Mouse (Mus musculus) stomach, postnatal 0 days (tissue): ENCODE results near the gene Hist1h2bq. TPM values are rescaled to one million over a fixed set of nuclear protein-coding genes. Genes with fewer than 3 reads are reported as not detected.
"Not testable (repeated sequence)": the region's sequence is repeated elsewhere in the genome, so short reads cannot be mapped to it uniquely, and the experiment has no call there.

Experiments used
- ATAC-seq: fragments of 200-750 bp; cut with Nextera tagmentation; 2 replicates; pipeline ENCODE4 v1.8.0; 2017; ENCODE audit not compliant: low FRiP score, low TSS enrichment
- DNase-seq: peaks from one replicate; pipeline ENCODE4 v3.0.0-alpha.2; 2016; ENCODE audit warnings: low spot score
- H3K27ac ChIP-seq: fragments of 300-500 bp; sonication (generic); replicated peaks from 2 replicates; pipeline ENCODE4 v1.5.1; 2014; ENCODE audit warnings: mild to moderate bottlenecking, control low read depth
- H3K27me3 ChIP-seq: fragments of 300-500 bp; sonication (generic); 2 replicates; pipeline ENCODE4 v1.6.1; 2014; ENCODE audit warnings: low read length; ENCODE audit not compliant: control insufficient read depth, insufficient read depth
- H3K36me3 ChIP-seq: fragments of 300-500 bp; sonication (generic); 2 replicates; pipeline ENCODE4 v1.6.1; 2014; ENCODE audit warnings: low read length, mixed read lengths; ENCODE audit not compliant: control insufficient read depth, insufficient read depth
- H3K4me1 ChIP-seq: fragments of 300-500 bp; sonication (generic); replicated peaks from 2 replicates; pipeline ENCODE4 v1.6.1; 2014; ENCODE audit warnings: antibody characterized with exemption; ENCODE audit not compliant: control insufficient read depth, insufficient read depth
- H3K4me2 ChIP-seq: fragments of 300-500 bp; sonication (generic); replicated peaks from 2 replicates; pipeline ENCODE4 v1.6.1; 2014; ENCODE audit warnings: low read depth, mild to moderate bottlenecking, control low read depth, moderate library complexity
- H3K4me3 ChIP-seq: fragments of 300-500 bp; sonication (generic); 2 replicates; pipeline ENCODE4 v1.5.1; 2014; ENCODE audit warnings: low read depth, low read length, control low read depth
- H3K9ac ChIP-seq: fragments of 300-500 bp; sonication (generic); 2 replicates; pipeline ENCODE4 v1.6.1; 2014; ENCODE audit warnings: mild to moderate bottlenecking, low read length, control low read depth, mixed read lengths
- H3K9me3 ChIP-seq: fragments of 300-500 bp; sonication (generic); 2 replicates; pipeline ENCODE4 v1.6.1; 2016; ENCODE audit warnings: low read length; ENCODE audit not compliant: control insufficient read depth
- CTCF ChIP-seq: IDR thresholded peaks from 2 replicates; pipeline ENCODE4 v1.5.1; 2016; ENCODE audit warnings: antibody characterized with exemption, low read depth, mild to moderate bottlenecking, moderate library complexity
- EP300 ChIP-seq: optimal IDR thresholded peaks from 2 replicates; pipeline ENCODE3; 2016; ENCODE audit warnings: antibody characterized with exemption
- WGBS: fragments of 180-500 bp; shearing (Covaris S2); extraction: QIAGEN DNeasy Blood & Tissue Kit; methylation state at CpG from one replicate; pipeline ENCODE4 v1.1.7; 2014; 5-methylcytosine and 5-hydroxymethylcytosine counted together
- polyA plus RNA-seq: library from polyadenylated mRNA; unstranded; fragments of >200 nt; fragmentation: Nextera tagmentation; extraction: Ambion mirVana; gene quantifications from 2 replicates; pipeline ENCODE4 v1.2.1, GENCODE M21; 2015

Gene Hist1h2bq
- polyA plus RNA-seq, 1 experiment from 2014 or later: 9.9 TPM

DNA sequence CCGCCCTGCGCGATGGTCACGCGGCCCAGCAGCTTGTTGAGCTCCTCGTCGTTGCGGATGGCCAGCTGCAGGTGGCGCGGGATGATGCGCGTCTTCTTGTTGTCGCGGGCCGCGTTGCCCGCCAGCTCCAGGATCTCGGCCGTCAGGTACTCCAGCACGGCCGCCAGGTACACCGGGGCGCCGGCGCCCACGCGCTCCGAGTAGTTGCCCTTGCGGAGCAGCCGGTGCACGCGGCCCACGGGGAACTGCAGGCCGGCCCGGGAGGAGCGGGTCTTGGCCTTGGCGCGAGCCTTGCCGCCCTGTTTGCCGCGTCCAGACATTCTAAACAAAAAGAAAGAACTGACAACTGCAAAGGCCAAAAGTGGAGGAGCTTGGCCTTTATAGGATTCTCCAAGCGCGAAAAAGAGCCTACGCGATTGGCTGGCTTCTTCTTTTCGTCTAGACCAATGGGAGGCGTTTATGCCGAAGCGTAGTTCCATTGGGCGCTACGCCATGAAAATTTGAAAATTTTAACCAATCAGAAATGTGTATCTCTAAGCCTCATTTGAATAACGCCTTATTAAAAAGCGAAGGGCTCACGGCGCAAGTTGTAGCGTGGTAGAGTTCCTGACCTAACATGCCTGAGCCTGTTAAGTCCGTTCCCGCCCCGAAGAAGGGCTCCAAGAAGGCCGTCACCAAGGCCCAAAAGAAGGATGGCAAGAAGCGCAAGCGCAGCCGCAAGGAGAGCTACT is 22.9 kb downstream of the Hist1h2bq start, which contains the start of the genes Hist1h2an and Hist1h2bp:
Hist1h2an (minus strand) TSS at position 320 of the 731 bp plus-strand sequence.
Hist1h2bp (plus strand) TSS at position 563 of the 731 bp plus-strand sequence.
- WGBS: under 1% methylated on average over 35 of the region's 63 CpGs
- H3K4me2 ChIP-seq: peak within 1 kb of the TSS; percentile 50
- not testable (repeated sequence) for H3K9me3 ChIP-seq, H3K4me1 ChIP-seq, H3K36me3 ChIP-seq, H3K27me3 ChIP-seq
- DNase-seq (peak; percentile 85), ATAC-seq (peak; percentile 93)
- peak; percentile 40 for TF ChIP-seq EP300
- H3K4me3 ChIP-seq: peak within 1 kb of the TSS; percentile 28
- H3K27ac ChIP-seq: peak within 1 kb of the TSS; percentile 79
- H3K9ac ChIP-seq: peak within 1 kb of the TSS; percentile 38; the same call in 1 of the 2 replicates

DNA sequence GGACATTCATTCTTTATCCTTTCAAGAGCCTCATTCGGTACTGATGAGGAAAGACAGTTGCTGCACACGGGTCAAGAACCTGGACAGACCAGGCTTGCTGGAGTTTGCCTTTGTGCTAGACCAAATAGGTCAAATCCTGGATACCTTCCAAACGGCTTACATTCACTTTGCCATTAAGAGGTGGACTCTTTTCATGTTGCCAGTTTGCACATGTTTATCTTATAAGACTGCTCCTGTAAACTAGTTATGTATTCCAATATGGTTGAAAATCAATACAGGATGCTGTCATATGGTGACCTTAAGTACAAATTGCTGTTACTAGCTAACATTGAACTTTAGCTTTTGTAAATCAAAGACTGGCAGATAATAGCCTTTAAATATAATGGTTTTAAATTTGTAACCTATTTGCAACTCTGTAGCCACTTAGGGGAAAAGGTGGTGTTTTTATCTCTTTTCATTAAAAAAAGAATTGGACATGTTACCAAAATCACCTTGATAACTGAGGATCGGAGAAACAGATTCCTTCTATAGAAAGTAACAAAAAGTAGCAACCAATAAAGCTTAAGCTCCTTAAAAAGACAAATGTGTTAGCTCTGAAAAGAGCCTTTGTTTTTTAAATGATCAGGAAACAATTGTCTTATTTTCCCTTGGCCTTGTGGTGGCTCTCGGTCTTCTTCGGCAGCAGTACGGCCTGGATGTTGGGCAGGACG is 23.7 kb downstream of the Hist1h2bq start:
- Histone ChIP-seq H3K4me3 (peak overlapping the region; percentile 28), H3K9me3 (no peaks in the 10 kb centered on the region), H3K36me3 (no peaks in the 10 kb centered on the region), H3K9ac (peak overlapping the region; percentile 38; the same call in 1 of the 2 replicates), H3K27ac (peak overlapping the region; percentile 70), H3K27me3 (no peaks in the 10 kb centered on the region), H3K4me2 (peak overlapping the region; percentile 49), H3K4me1 (no peaks in the 10 kb centered on the region)
- TF ChIP-seq CTCF (no peak), EP300 (no peak)
- 5% methylated on average over 8 of the region's 8 CpGs for WGBS
- no peak for ATAC-seq
- DNase-seq: no peak

DNA sequence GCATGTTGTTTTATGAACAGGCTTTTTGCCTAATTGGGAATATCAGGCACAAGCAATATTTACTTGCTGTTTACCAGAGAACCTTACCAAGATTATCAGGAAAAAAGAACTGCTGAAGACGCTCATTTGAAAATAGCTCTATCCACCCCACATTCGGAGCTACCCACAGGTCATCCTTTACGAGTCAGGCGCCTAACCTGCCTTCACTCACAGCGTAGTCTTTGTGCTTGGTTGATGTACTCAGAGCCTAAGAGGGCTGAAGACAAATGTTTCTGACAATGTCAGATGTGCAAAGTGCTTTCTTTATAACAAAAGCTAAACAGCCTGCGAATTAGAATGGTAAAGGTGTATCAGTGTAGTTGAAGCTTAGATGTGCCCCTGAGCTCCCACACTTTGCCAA is 25.7 kb downstream of the Hist1h2bq start:
- Histone ChIP-seq H3K9ac (no peak overlapping the region), H3K27ac (no peak overlapping the region; the same call in 1 of the 2 replicates), H3K4me2 (no peak overlapping the region), H3K36me3 (no peaks in the 10 kb centered on the region), H3K9me3 (no peaks in the 10 kb centered on the region), H3K27me3 (no peaks in the 10 kb centered on the region), H3K4me3 (no peak overlapping the region), H3K4me1 (no peaks in the 10 kb centered on the region)
- ATAC-seq: no peak
- 31% methylated on average over 6 of the region's 6 CpGs for WGBS
- TF ChIP-seq CTCF (no peak), EP300 (no peak)
- no peak for DNase-seq

DNA sequence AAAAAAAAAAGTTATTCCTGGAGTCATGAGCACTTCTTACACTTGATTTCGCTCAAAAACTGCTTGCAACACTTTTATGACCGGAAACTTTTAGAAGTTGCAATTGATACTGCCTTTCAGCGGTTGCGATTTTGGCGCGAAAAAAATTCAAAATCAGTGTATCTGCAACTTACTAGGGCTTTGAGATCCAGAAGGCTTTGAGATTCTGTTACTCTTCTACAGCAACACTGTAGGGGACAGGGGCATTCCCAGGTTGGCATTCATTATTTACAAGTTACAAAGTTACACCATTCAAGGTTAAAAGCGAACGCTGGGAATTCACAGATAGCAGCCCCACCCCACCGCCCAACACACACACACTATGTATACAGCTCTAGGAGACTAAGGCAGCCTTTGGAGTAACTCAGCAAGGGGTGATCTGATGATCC is 26.2 kb downstream of the Hist1h2bq start:
- peak overlapping the region; percentile 33 for H3K4me3 ChIP-seq
- DNase-seq (peak; percentile 30), ATAC-seq (no peak)
- H3K9ac ChIP-seq: peak overlapping the region; percentile 1; the same call in 1 of the 2 replicates
- no peaks in the 10 kb centered on the region for H3K36me3 ChIP-seq
- H3K4me1 ChIP-seq: no peaks in the 10 kb centered on the region
- H3K27me3 ChIP-seq: no peaks in the 10 kb centered on the region
- peak overlapping the region; percentile 54 for H3K4me2 ChIP-seq
- H3K27ac ChIP-seq: peak overlapping the region; percentile 35
- WGBS: 3% methylated on average over 9 of the region's 9 CpGs
- TF ChIP-seq EP300 (no peak), CTCF (no peak)
- H3K9me3 ChIP-seq: no peaks in the 10 kb centered on the region

DNA sequence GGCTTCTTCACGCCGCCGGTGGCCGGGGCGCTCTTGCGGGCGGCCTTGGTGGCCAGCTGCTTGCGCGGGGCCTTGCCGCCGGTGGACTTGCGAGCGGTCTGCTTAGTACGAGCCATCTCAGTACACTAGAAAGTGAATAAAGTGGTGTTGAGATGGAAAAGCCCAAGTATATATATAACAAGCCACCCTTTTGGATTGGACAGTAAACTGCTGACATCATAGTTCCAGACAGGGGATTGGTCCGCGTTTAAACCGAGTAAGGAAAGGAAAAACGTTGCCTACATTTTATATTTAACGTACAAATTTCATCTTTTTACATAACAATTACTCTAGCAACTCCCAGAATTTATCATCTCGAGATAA is 26.8 kb downstream of the Hist1h2bq start, which contains the start of gene Hist1h3i:
Hist1h3i (minus strand) TSS at position 116 of the 363 bp plus-strand sequence.
- no peak for TF ChIP-seq CTCF
- no peak for TF ChIP-seq EP300

DNA sequence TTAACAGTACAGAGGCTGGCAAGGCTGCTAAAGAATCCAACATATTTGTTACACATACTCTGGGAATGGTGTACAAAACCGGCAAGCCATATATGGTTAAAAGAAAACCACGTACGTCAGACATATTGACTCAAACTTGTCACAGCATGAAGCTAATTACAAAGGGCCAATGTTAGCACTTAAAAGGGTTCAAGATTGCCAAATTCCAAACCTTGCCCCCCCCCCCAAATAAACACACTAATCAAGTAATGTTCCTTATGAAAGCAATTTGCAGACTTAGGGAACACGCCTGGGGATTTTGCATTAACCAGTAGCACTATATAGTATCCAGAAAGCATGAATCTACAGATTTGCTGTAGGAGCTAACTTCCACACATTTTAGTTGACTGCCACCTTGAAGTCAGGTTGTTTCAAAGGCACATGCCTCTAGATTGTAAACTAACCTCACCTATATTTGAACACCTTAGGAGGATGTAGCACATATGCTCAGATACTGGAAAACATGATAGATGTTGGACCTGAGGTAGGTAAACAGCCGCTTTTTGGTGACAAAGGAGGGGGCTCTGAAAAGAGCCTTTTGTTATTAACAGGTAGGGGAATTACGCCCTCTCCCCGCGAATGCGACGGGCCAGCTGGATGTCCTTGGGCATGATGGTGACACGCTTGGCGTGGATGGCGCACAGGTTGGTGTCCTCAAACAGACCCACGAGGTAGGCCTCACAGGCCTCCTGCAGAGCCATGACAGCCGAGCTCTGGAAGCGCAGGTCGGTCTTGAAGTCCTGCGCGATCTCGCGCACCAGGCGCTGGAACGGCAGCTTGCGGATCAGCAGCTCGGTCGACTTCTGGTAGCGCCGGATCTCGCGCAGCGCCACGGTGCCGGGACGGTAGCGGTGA is 27.4 kb downstream of the Hist1h2bq start:
- ATAC-seq, H3K9me3 ChIP-seq, H3K36me3 ChIP-seq, H3K27me3 ChIP-seq, DNase-seq, H3K4me1 ChIP-seq: not testable (repeated sequence)
- Histone ChIP-seq H3K4me2 (peak overlapping the region; percentile 54), H3K9ac (peak overlapping the region; percentile 54), H3K27ac (peak overlapping the region; percentile 83), H3K4me3 (peak overlapping the region; percentile 33)
- 1% methylated on average over 14 of the region's 35 CpGs for WGBS

More for the DNA sequence above, 26.8 kb downstream of the Hist1h2bq start, which contains the start of gene Hist1h3i:
- H3K4me2 ChIP-seq: peak within 1 kb of the TSS; percentile 54
- no peaks in the 10 kb centered on the region for H3K9me3 ChIP-seq
- H3K4me3 ChIP-seq: peak within 1 kb of the TSS; percentile 33
- H3K4me1 ChIP-seq: no peaks in the 10 kb centered on the region
- DNase-seq (peak; percentile 52), ATAC-seq (peak; percentile 66)
- H3K36me3 ChIP-seq: no peaks in the 10 kb centered on the region
- H3K9ac ChIP-seq: peak within 1 kb of the TSS; percentile 54
- WGBS: under 1% methylated on average over 13 of the region's 20 CpGs
- peak within 1 kb of the TSS; percentile 83 for H3K27ac ChIP-seq
- no peaks in the 10 kb centered on the region for H3K27me3 ChIP-seq
